Mouse (Mus musculus): ENCODE data around the gene Snap29. TPM values are rescaled to one million over a fixed set of nuclear protein-coding genes. Genes with fewer than 3 reads are reported as not detected.

Snap29 gene
- polyA plus RNA-seq, 1 experiment from 2014 or later = 13.0 TPM

- Histone ChIP-seq H3K9ac (replicated peaks) (no peak overlapping the region), H3K36me3 (peaks cover 78% of the 10 kb centered on the region), H3K4me3 (replicated peaks) (no peak overlapping the region), H3K27ac (no peak overlapping the region), H3K9me3 (no peaks in the 10 kb centered on the region), H3K4me2 (no peak overlapping the region), H3K27me3 (no peaks in the 10 kb centered on the region), H3K4me1 (replicated peaks) (no peaks in the 10 kb centered on the region)
- no peak for ATAC-seq (ENCODE audit: insufficient number of reproducible peaks, insufficient read depth, low FRiP score, low TSS enrichment, low read depth)
- 82% methylated on average over 2 of the region's 2 CpGs for WGBS
Observed at GRCm38 (mm10) chr16:17474761-17475160, 69.0 kb downstream of the Snap29 start.

GRCm38 (mm10) chr16:17475326-17475725, 69.5 kb downstream of the Snap29 start:
- Histone ChIP-seq H3K4me3 (replicated peaks) (no peak overlapping the region), H3K4me2 (no peak overlapping the region), H3K9ac (replicated peaks) (no peak overlapping the region), H3K27ac (no peak overlapping the region), H3K27me3 (no peaks in the 10 kb centered on the region), H3K9me3 (no peaks in the 10 kb centered on the region), H3K4me1 (replicated peaks) (no peaks in the 10 kb centered on the region), H3K36me3 (peaks cover 78% of the 10 kb centered on the region)
- WGBS = 92% methylated on average over 4 of the region's 4 CpGs
- no peak for ATAC-seq (ENCODE audit: insufficient number of reproducible peaks, insufficient read depth, low FRiP score, low TSS enrichment, low read depth)

- Histone ChIP-seq H3K4me2 (no peak overlapping the region), H3K27me3 (no peaks in the 10 kb centered on the region), H3K9me3 (no peaks in the 10 kb centered on the region), H3K27ac (no peak overlapping the region), H3K4me1 (replicated peaks) (no peaks in the 10 kb centered on the region), H3K4me3 (replicated peaks) (no peak overlapping the region), H3K9ac (replicated peaks) (no peak overlapping the region), H3K36me3 (peaks cover 75% of the 10 kb centered on the region)
- ATAC-seq (ENCODE audit: insufficient number of reproducible peaks, insufficient read depth, low FRiP score, low TSS enrichment, low read depth) = no peak; the same call in 1 of the 2 replicates
- 86% methylated on average over 4 of the region's 4 CpGs for WGBS
Observed at GRCm38 (mm10) chr16:17478331-17478943, 72.7 kb downstream of the Snap29 start.

Other genes with a start within 250 kb of the Snap29 start
- 362 and 368 TPM in 2 replicates for gene Ube2l3, start 203.3 kb upstream of the Snap29 start, polyA plus RNA-seq (2016; fragmentation: Nextera tagmentation; extraction: Ambion mirVana)
- 0.74 and 0.85 TPM in 2 replicates for gene Rimbp3, start 197.4 kb upstream of the Snap29 start, polyA plus RNA-seq (2016; fragmentation: Nextera tagmentation; extraction: Ambion mirVana)
- 13.7 TPM in 2 replicates for gene Hic2, start 172.4 kb upstream of the Snap29 start, polyA plus RNA-seq (2016; fragmentation: Nextera tagmentation; extraction: Ambion mirVana)
- 13.8 and 16.5 TPM in 2 replicates for gene Tmem191c, start 129.9 kb upstream of the Snap29 start, polyA plus RNA-seq (2016; fragmentation: Nextera tagmentation; extraction: Ambion mirVana)
- gene Serpind1, start 74.6 kb upstream of the Snap29 start, polyA plus RNA-seq (2016; fragmentation: Nextera tagmentation; extraction: Ambion mirVana) = 0.29 and 0.54 TPM in 2 replicates
- gene Pi4ka, start 328 bp downstream of the Snap29 start, polyA plus RNA-seq (2016; fragmentation: Nextera tagmentation; extraction: Ambion mirVana) = 44.8 and 50.2 TPM in 2 replicates
- 88.9 and 92.2 TPM in 2 replicates for gene Crkl, start 46.0 kb downstream of the Snap29 start, polyA plus RNA-seq (2016; fragmentation: Nextera tagmentation; extraction: Ambion mirVana)
- gene Aifm3, start 83.6 kb downstream of the Snap29 start, polyA plus RNA-seq (2016; fragmentation: Nextera tagmentation; extraction: Ambion mirVana) = 0.45 and 0.55 TPM in 2 replicates
- 104 and 111 TPM in 2 replicates for gene Lztr1, start 102.7 kb downstream of the Snap29 start, polyA plus RNA-seq (2016; fragmentation: Nextera tagmentation; extraction: Ambion mirVana)
- gene Thap7, start 125.2 kb downstream of the Snap29 start, polyA plus RNA-seq (2016; fragmentation: Nextera tagmentation; extraction: Ambion mirVana) = 72.0 and 75.6 TPM in 2 replicates
- gene Lrrc74b, start 155.3 kb downstream of the Snap29 start, polyA plus RNA-seq (2016; fragmentation: Nextera tagmentation; extraction: Ambion mirVana) = not detected in 2 replicates
- 0.26 and 0.33 TPM in 2 replicates for gene P2rx6, start 155.9 kb downstream of the Snap29 start, polyA plus RNA-seq (2016; fragmentation: Nextera tagmentation; extraction: Ambion mirVana)
- 2.7 and 2.9 TPM in 2 replicates for gene Slc7a4, start 177.2 kb downstream of the Snap29 start, polyA plus RNA-seq (2016; fragmentation: Nextera tagmentation; extraction: Ambion mirVana)
- 50.6 and 52.1 TPM in 2 replicates for gene Smpd4, start 213.4 kb downstream of the Snap29 start, polyA plus RNA-seq (2016; fragmentation: Nextera tagmentation; extraction: Ambion mirVana)
- 8.2 and 11.9 TPM in 2 replicates for gene Ccdc74a, start 240.5 kb downstream of the Snap29 start, polyA plus RNA-seq (2016; fragmentation: Nextera tagmentation; extraction: Ambion mirVana)

All from limb, embryonic 12.5 days (tissue).